Mouse (Mus musculus) heart, embryonic 14.5 days (tissue): Measurements from ENCODE around the gene Fitm1. TPM values are rescaled to one million over a fixed set of nuclear protein-coding genes. Genes with fewer than 3 reads are reported as not detected.

Experiments used
- ATAC-seq: fragments of 200-750 bp; cut with Nextera tagmentation; 2 replicates; pipeline ENCODE4 v1.8.0; 2017; ENCODE audit warnings: low read depth, moderate TSS enrichment; ENCODE audit not compliant: insufficient number of reproducible peaks, insufficient read depth, low FRiP score
- H3K27ac ChIP-seq, 2 experiments: fragments of 200-500 bp in 1 of 2; fragments of 300-500 bp in 1 of 2; sonication (generic) in 1 of 2; replicated peaks in 1 of 2; 2 replicates each; pipeline ENCODE4 v1.5.1; 2012 to 2014; ENCODE audit warnings: low read depth in 2 of 2, low read length in 2 of 2, control low read depth in 1 of 2, mild to moderate bottlenecking in 1 of 2, mixed read lengths in 1 of 2; ENCODE audit not compliant: control insufficient read depth in 1 of 2, insufficient read depth in 1 of 2
- H3K27me3 ChIP-seq: fragments of 300-500 bp; sonication (generic); 2 replicates; pipeline ENCODE4 v1.6.1; 2014; ENCODE audit warnings: mild to moderate bottlenecking, low read length, control low read depth; ENCODE audit not compliant: control insufficient read depth, insufficient read depth
- H3K36me3 ChIP-seq: fragments of 300-500 bp; sonication (generic); 2 replicates; pipeline ENCODE4 v1.6.1; 2014; ENCODE audit warnings: mild to moderate bottlenecking, control low read depth, low read length, mixed read lengths; ENCODE audit not compliant: control insufficient read depth, insufficient read depth
- H3K4me1 ChIP-seq, 2 experiments: fragments of 200-500 bp in 1 of 2; fragments of 300-500 bp in 1 of 2; sonication (generic) in 1 of 2; 2 replicates each; pipeline ENCODE4 v1.6.1; 2012 to 2014; ENCODE audit warnings: low read length in 2 of 2, control low read depth in 1 of 2, mixed read lengths in 1 of 2; ENCODE audit not compliant: control insufficient read depth in 2 of 2, insufficient read depth in 2 of 2
- H3K4me2 ChIP-seq: fragments of 300-500 bp; sonication (generic); 2 replicates; pipeline ENCODE4 v1.6.1; 2014; ENCODE audit warnings: mild to moderate bottlenecking, low read length
- H3K4me3 ChIP-seq, 2 experiments: fragments of 200-500 bp in 1 of 2; fragments of 300-500 bp in 1 of 2; sonication (generic) in 1 of 2; 2 replicates each; pipeline ENCODE4 v1.5.1; 2012 to 2014; ENCODE audit warnings: low read length in 2 of 2, mild to moderate bottlenecking in 2 of 2, control low read depth in 1 of 2, low read depth in 1 of 2, moderate library complexity in 1 of 2; ENCODE audit not compliant: control insufficient read depth in 1 of 2, insufficient read depth in 1 of 2
- H3K9ac ChIP-seq: fragments of 300-500 bp; sonication (generic); 2 replicates; pipeline ENCODE4 v1.6.1; 2014; ENCODE audit warnings: mild to moderate bottlenecking, low read length
- H3K9me3 ChIP-seq: fragments of 300-500 bp; sonication (generic); 2 replicates; pipeline ENCODE4 v1.6.1; 2016; ENCODE audit warnings: low read length, control low read depth; ENCODE audit not compliant: control insufficient read depth
- WGBS: fragments of 180-500 bp; shearing (Covaris S2); extraction: QIAGEN DNeasy Blood & Tissue Kit; methylation state at CpG from one replicate; pipeline ENCODE4 v1.1.7; 2014; 5-methylcytosine and 5-hydroxymethylcytosine counted together
- polyA plus RNA-seq: library from polyadenylated mRNA; unstranded; fragments of >200 nt; fragmentation: Nextera tagmentation; extraction: Ambion mirVana; gene quantifications from 2 replicates; pipeline ENCODE4 v1.2.1, GENCODE M21; 2014

Fitm1 gene
- polyA plus RNA-seq, 1 experiment from 2014 or later = 102 TPM

GRCm38 (mm10) chr14:55580731-55581130, 5.3 kb downstream of the Fitm1 start:
- 93% methylated on average over 16 of the region's 16 CpGs for WGBS
- no peaks in the 10 kb centered on the region for H3K9me3 ChIP-seq

GRCm38 (mm10) chr14:55581981-55582681, 6.7 kb downstream of the Fitm1 start:
- no peak overlapping the region for H3K9ac ChIP-seq
- WGBS = 74% methylated on average over 9 of the region's 9 CpGs
- peaks cover 28% of the 10 kb centered on the region for H3K36me3 ChIP-seq
- H3K4me1 ChIP-seq = peaks cover 3 to 28% of the 10 kb centered on the region in 2 experiments; a peak in 3 of 4 replicates
- H3K27ac ChIP-seq = no peak overlapping the region
- no peak for ATAC-seq
- no peaks in the 10 kb centered on the region for H3K9me3 ChIP-seq
- no peak overlapping the region for H3K4me2 ChIP-seq
- H3K4me3 ChIP-seq = no peak overlapping the region
- no peaks in the 10 kb centered on the region for H3K27me3 ChIP-seq

More at GRCm38 (mm10) chr14:55580731-55581130, 5.3 kb downstream of the Fitm1 start:
- no peak overlapping the region for H3K27ac ChIP-seq
- no peak overlapping the region for H3K4me3 ChIP-seq
- peaks cover 12 to 36% of the 10 kb centered on the region in 2 experiments; a peak in 3 of 4 replicates for H3K4me1 ChIP-seq
- no peak overlapping the region for H3K9ac ChIP-seq
- peaks cover 26% of the 10 kb centered on the region for H3K36me3 ChIP-seq
- no peaks in the 10 kb centered on the region for H3K27me3 ChIP-seq
- ATAC-seq = no peak
- no peak overlapping the region for H3K4me2 ChIP-seq

GRCm38 (mm10) chr14:55584303-55584701, 8.9 kb downstream of the Fitm1 start:
- Histone ChIP-seq H3K36me3 (peaks cover 49% of the 10 kb centered on the region), H3K4me1 (peaks cover 3 to 17% of the 10 kb centered on the region in 2 experiments; a peak in 3 of 4 replicates), H3K27me3 (no peaks in the 10 kb centered on the region), H3K4me2 (peak overlapping the region; percentile 88), H3K9me3 (no peaks in the 10 kb centered on the region), H3K4me3 (peak overlapping the region; percentile 63), H3K27ac (peak overlapping the region in 1 of 2 experiments; percentile 77; a peak in 2 of 4 replicates), H3K9ac (peak overlapping the region; percentile 79)
- WGBS = 37% methylated on average over 5 of the region's 5 CpGs
- no peak for ATAC-seq

GRCm38 (mm10) chr14:55584702-55585565, 9.5 kb downstream of the Fitm1 start, which contains the start of gene Emc9:
Emc9 (minus strand) TSS chr14:55585302.
- peak within 1 kb of the TSS; percentile 56 to 77 for H3K27ac ChIP-seq

DNA sequence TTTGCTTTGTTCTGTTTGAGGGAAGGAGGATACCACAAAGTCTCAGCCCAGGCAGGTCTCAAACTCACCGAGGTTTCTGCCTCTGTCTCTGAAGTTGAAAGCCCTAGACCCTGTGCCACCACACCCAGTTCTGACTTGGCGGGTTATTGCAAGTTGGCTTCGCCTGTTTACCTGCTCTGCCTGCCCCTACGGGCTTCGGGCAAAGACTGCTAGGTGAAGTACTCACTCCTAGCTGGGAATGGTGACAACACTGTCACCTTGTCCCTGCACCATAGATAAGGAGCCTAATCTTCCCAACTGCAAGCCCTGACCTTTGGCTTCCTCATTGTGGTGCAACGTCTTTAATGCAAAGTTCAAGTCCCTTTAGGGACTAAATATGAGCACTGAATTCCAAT, 10.1 kb downstream of the Fitm1 start:
- Histone ChIP-seq H3K9me3 (no peaks in the 10 kb centered on the region), H3K4me2 (peak overlapping the region; percentile 88), H3K9ac (peak overlapping the region; percentile 79), H3K4me1 (peaks cover 5 to 19% of the 10 kb centered on the region in 2 experiments), H3K36me3 (peaks cover 41% of the 10 kb centered on the region), H3K27ac (peak overlapping the region; percentile 0 to 77; a peak in 2 of 4 replicates), H3K4me3 (peak overlapping the region in 1 of 2 experiments; percentile 63; a peak in 2 of 4 replicates), H3K27me3 (no peaks in the 10 kb centered on the region)
- 49% methylated on average over 6 of the region's 6 CpGs for WGBS
- ATAC-seq = no peak

More at GRCm38 (mm10) chr14:55584702-55585565, 9.5 kb downstream of the Fitm1 start, which contains the start of gene Emc9:
- 3% methylated on average over 43 of the region's 43 CpGs for WGBS
- H3K4me2 ChIP-seq = peak within 1 kb of the TSS; percentile 88
- H3K4me3 ChIP-seq = peak within 1 kb of the TSS; percentile 63
- peaks cover 47% of the 10 kb centered on the region for H3K36me3 ChIP-seq
- H3K9ac ChIP-seq = peak within 1 kb of the TSS; percentile 79
- no peaks in the 10 kb centered on the region for H3K9me3 ChIP-seq
- ATAC-seq = peak; percentile 78
- H3K4me1 ChIP-seq = peaks cover 5 to 14% of the 10 kb centered on the region in 2 experiments
- H3K27me3 ChIP-seq = no peaks in the 10 kb centered on the region

GRCm38 (mm10) chr14:55586149-55586548, 10.7 kb downstream of the Fitm1 start:
- no peak overlapping the region for H3K4me2 ChIP-seq
- H3K27me3 ChIP-seq = no peaks in the 10 kb centered on the region
- H3K4me3 ChIP-seq = no peak overlapping the region
- H3K9ac ChIP-seq = no peak overlapping the region
- H3K4me1 ChIP-seq = peaks cover 5 to 19% of the 10 kb centered on the region in 2 experiments
- peaks cover 35% of the 10 kb centered on the region for H3K36me3 ChIP-seq
- WGBS = 75% methylated on average over 2 of the region's 2 CpGs
- no peak for ATAC-seq
- H3K9me3 ChIP-seq = no peaks in the 10 kb centered on the region
- no peak overlapping the region for H3K27ac ChIP-seq

DNA sequence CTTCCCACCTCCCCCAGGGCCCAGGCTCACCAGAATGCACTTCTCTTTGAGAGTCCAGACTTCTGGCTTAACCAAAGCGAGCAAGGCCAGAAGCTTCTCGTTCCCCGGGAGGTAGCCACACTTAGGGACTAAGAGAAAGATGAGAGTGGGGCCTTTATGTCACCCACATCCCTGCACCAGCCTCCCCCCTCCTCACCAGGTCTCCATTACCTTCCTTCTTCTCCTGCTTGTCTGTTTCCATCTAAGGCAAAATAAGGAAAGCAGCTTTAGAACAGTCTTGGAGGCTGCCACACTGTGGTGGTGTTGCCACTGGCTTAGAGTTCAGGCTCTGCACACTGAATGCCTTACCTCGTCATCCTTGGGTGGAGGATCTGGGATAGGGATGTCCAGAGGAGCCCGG, 13.9 kb downstream of the Fitm1 start:
- no peak for ATAC-seq
- WGBS = 94% methylated on average over 5 of the region's 5 CpGs
- H3K4me2 ChIP-seq = no peak overlapping the region
- H3K36me3 ChIP-seq = peaks cover 33% of the 10 kb centered on the region
- no peaks in the 10 kb centered on the region for H3K27me3 ChIP-seq
- H3K4me1 ChIP-seq = peaks cover 10 to 30% of the 10 kb centered on the region in 2 experiments
- H3K9ac ChIP-seq = no peak overlapping the region
- H3K27ac ChIP-seq = no peak overlapping the region
- H3K9me3 ChIP-seq = no peaks in the 10 kb centered on the region
- H3K4me3 ChIP-seq = no peak overlapping the region
